Mouse (Mus musculus) midbrain, embryonic 15.5 days (tissue): ENCODE data around the gene Pbx3. TPM values are rescaled to one million over a fixed set of nuclear protein-coding genes. Genes with fewer than 3 reads are reported as not detected.

Source experiments
- ATAC-seq: fragments of 200-750 bp; cut with Nextera tagmentation; replicated peaks from 2 replicates; pipeline ENCODE4 v1.8.0; 2017; ENCODE audit warnings: moderate TSS enrichment
- H3K27ac ChIP-seq: fragments of 300-500 bp; sonication (generic); 2 replicates; pipeline ENCODE4 v1.5.1; 2015; ENCODE audit warnings: mild to moderate bottlenecking, inconsistent platforms
- H3K27me3 ChIP-seq: fragments of 300-500 bp; sonication (generic); replicated peaks from 2 replicates; pipeline ENCODE4 v1.6.1; 2015; ENCODE audit warnings: inconsistent platforms
- H3K36me3 ChIP-seq: fragments of 300-500 bp; sonication (generic); replicated peaks from 2 replicates; pipeline ENCODE4 v1.6.1; 2015; ENCODE audit warnings: inconsistent platforms
- H3K4me1 ChIP-seq: fragments of 300-500 bp; sonication (generic); 2 replicates; pipeline ENCODE4 v1.6.1; 2015; ENCODE audit warnings: inconsistent platforms
- H3K4me2 ChIP-seq: fragments of 300-500 bp; sonication (generic); 2 replicates; pipeline ENCODE4 v1.6.1; 2015; ENCODE audit warnings: inconsistent platforms, mild to moderate bottlenecking, moderate library complexity
- H3K4me3 ChIP-seq: fragments of 300-500 bp; sonication (generic); 2 replicates; pipeline ENCODE4 v1.5.1; 2015; ENCODE audit warnings: mild to moderate bottlenecking, inconsistent platforms
- H3K9ac ChIP-seq: fragments of 300-500 bp; sonication (generic); 2 replicates; pipeline ENCODE4 v1.6.1; 2015; ENCODE audit warnings: mild to moderate bottlenecking, inconsistent platforms
- H3K9me3 ChIP-seq: fragments of 300-500 bp; sonication (generic); 2 replicates; pipeline ENCODE4 v1.6.1; 2016; ENCODE audit warnings: inconsistent platforms
- WGBS: fragments of 180-500 bp; shearing (Covaris S2); methylation state at CpG from one replicate; pipeline ENCODE4 v1.1.7; 2015; ENCODE audit warnings: mixed read lengths; 5-methylcytosine and 5-hydroxymethylcytosine counted together
- polyA plus RNA-seq: library from polyadenylated mRNA; unstranded; fragments of >200 nt; fragmentation: Nextera tagmentation; extraction: Ambion mirVana; gene quantifications from 2 replicates; pipeline ENCODE4 v1.2.1, GENCODE M21; 2015

Gene Pbx3
- polyA plus RNA-seq, 1 experiment from 2014 or later: 106 TPM

DNA sequence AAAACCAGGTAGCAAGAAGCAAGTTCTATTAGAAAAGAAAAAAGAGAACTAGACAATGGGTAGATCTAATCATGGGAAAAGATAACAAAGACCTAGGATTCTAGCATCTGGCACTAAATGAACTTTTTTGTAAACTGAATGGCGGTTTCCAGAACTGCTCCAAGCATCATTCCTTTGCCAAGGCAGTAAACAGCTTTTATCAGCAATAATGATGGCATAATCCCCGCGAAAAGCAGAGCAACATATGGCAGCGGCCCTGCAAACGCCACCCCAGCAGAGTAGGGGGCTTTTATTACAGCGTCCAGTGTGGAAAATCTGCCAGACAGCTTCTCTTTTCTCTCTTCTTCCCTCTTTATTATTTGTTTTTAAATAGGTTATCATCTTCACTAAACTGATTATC is 93.2 kb downstream of the Pbx3 start:
- H3K4me1 ChIP-seq: peaks cover 31% of the 10 kb centered on the region
- H3K27me3 ChIP-seq: no peaks in the 10 kb centered on the region
- H3K36me3 ChIP-seq: no peaks in the 10 kb centered on the region
- peak overlapping the region; percentile 42 for H3K27ac ChIP-seq
- peak overlapping the region; percentile 26 for H3K4me2 ChIP-seq
- no peak overlapping the region for H3K9ac ChIP-seq
- no peaks in the 10 kb centered on the region for H3K9me3 ChIP-seq
- 9% methylated on average over 6 of the region's 6 CpGs for WGBS
- ATAC-seq: 0 out of 2 replicates have a peak, but pooled peaks have one; percentile 45
- H3K4me3 ChIP-seq: no peak overlapping the region

DNA sequence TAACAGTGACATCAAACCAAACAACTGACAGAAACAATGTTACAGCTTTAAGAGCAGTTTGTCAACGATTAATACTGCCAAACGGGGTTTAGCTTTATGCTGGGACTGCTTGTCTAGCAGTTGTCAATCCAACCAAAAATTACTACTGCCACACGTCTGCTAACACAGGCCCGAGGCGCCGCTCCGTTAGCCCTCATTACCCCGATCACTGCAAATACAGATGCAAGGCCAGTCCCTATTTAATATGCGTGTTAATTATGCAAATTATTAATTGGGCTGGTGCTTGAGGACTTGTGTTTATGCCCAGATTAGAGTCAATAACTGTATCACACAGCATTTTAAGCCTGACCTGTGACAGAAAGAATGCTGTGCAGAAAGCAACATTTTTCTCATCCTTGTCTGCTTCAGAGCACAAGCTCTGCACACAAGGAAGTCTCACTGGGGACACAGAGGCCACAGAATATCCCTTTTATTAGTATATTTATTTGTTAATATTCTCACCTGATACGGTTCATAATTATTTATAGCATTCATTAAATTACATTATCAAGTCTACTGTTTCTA is 97.2 kb downstream of the Pbx3 start:
- 44% methylated on average over 10 of the region's 10 CpGs for whole genome bisulfite sequencing
- H3K27me3 ChIP-seq: no peaks in the 10 kb centered on the region
- no peak overlapping the region for H3K27ac ChIP-seq
- no peaks in the 10 kb centered on the region for H3K9me3 ChIP-seq
- peaks cover 21% of the 10 kb centered on the region for H3K4me1 ChIP-seq
- ATAC-seq: 0 out of 2 replicates have a peak, but pooled peaks have one; percentile 33
- no peaks in the 10 kb centered on the region for H3K36me3 ChIP-seq
- no peak overlapping the region for H3K9ac ChIP-seq
- no peak overlapping the region for H3K4me3 ChIP-seq
- H3K4me2 ChIP-seq: no peak overlapping the region

- ATAC-seq: no peak
- Histone ChIP-seq H3K9me3 (no peaks in the 10 kb centered on the region), H3K4me1 (peaks cover 17% of the 10 kb centered on the region), H3K4me3 (no peak overlapping the region), H3K9ac (no peak overlapping the region), H3K27me3 (no peaks in the 10 kb centered on the region), H3K27ac (no peak overlapping the region), H3K4me2 (no peak overlapping the region), H3K36me3 (no peaks in the 10 kb centered on the region)
These were observed 110.9 kb downstream of the Pbx3 start for GRCm38 (mm10) chr2:34262046-34262445.

DNA sequence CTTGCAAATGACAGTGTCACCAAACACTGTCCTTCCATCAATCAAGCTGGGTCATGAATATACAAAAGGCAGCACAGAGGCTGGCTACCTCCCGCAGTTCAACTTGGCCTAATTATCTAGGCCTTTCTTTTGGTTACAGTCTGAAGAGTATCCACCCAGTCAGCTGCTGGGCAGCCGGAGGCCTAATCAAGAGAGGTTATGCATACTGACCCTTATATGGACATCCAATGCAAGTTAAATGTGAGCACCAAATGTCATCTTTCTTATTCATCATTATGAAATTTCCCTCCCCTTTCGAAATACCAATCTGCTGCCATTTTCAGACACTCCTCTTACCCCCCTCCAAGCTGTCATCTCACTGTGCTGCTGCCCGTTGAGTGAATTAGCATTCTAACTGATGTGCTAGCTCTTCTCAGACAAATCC is 112.3 kb downstream of the Pbx3 start:
- Histone ChIP-seq H3K36me3 (no peaks in the 10 kb centered on the region), H3K9ac (no peak overlapping the region), H3K4me1 (peaks cover 23% of the 10 kb centered on the region), H3K27ac (peak overlapping the region; percentile 57), H3K4me2 (no peak overlapping the region), H3K27me3 (no peaks in the 10 kb centered on the region), H3K4me3 (no peak overlapping the region), H3K9me3 (no peaks in the 10 kb centered on the region)
- no peak; the same call in 1 of the 2 replicates for ATAC-seq
- 14% methylated on average over 4 of the region's 4 CpGs for WGBS

DNA sequence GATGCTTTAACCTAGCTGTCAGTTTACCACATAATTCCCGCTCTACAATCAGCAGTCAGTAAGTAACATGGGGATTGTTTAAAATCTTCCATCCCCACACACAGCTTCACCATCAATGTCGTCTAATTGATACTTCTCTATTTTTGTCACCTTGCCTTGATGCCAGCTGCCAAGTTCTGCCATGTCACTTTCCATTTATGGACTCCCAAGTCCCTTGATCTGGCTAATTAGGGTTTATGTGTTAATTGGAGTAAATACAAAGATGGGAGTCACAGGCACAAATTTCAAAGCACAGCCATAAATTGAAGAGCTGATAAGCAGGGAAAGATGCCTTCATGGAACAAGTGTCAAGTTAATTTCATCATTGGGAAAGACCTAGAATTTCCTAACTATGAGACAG is 114.7 kb downstream of the Pbx3 start:
- H3K4me2 ChIP-seq: no peak overlapping the region
- H3K27ac ChIP-seq: no peak overlapping the region
- H3K9ac ChIP-seq: no peak overlapping the region
- H3K36me3 ChIP-seq: no peaks in the 10 kb centered on the region
- H3K9me3 ChIP-seq: no peaks in the 10 kb centered on the region
- no peak overlapping the region for H3K4me3 ChIP-seq
- no peak for ATAC-seq
- 56% methylated on average over 2 of the region's 2 CpGs for WGBS
- H3K4me1 ChIP-seq: peaks cover 25% of the 10 kb centered on the region
- H3K27me3 ChIP-seq: no peaks in the 10 kb centered on the region

- ATAC-seq: no peak
- H3K4me2 ChIP-seq: no peak overlapping the region
- 80% methylated on average over 2 of the region's 2 CpGs for WGBS
- H3K9me3 ChIP-seq: no peaks in the 10 kb centered on the region
- H3K27ac ChIP-seq: no peak overlapping the region
- H3K4me1 ChIP-seq: peaks cover 29% of the 10 kb centered on the region
- H3K9ac ChIP-seq: no peak overlapping the region
- H3K4me3 ChIP-seq: no peak overlapping the region
- no peaks in the 10 kb centered on the region for H3K27me3 ChIP-seq
- H3K36me3 ChIP-seq: no peaks in the 10 kb centered on the region
These were observed 115.3 kb downstream of the Pbx3 start for GRCm38 (mm10) chr2:34257611-34258010.

GRCm38 (mm10) chr2:34256000-34256553 is 116.9 kb downstream of the Pbx3 start:
- no peak overlapping the region for H3K4me3 ChIP-seq
- WGBS: 65% methylated on average over 6 of the region's 6 CpGs
- H3K27me3 ChIP-seq: no peaks in the 10 kb centered on the region

DNA sequence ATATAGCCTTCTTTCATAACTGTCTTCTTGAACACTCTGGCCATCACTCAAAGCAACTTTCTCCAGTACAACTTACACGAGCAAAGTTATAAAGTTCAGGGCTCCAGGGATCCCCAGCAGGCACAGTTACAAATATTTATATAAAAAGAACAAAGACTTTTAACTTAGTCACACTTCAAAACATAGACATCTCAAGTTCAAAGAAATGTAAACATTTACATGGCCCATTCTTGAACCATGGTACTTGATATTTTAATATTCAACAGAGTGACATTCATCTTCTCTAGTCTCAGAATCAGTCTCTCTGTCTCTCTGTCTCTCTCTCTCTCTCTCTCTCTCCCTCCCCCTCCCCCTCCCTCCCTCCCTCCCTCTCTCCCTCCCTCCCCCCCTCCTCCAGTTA is 119.3 kb downstream of the Pbx3 start:
- no peak overlapping the region for H3K4me3 ChIP-seq
- H3K4me1 ChIP-seq: peaks cover 41% of the 10 kb centered on the region
- H3K9me3 ChIP-seq: no peaks in the 10 kb centered on the region
- 45% methylated on average over 1 of the region's 1 CpGs for WGBS
- H3K27ac ChIP-seq: no peak overlapping the region
- H3K27me3 ChIP-seq: no peaks in the 10 kb centered on the region
- no peak for ATAC-seq
- no peaks in the 10 kb centered on the region for H3K36me3 ChIP-seq
- no peak overlapping the region for H3K9ac ChIP-seq
- H3K4me2 ChIP-seq: no peak overlapping the region

More at GRCm38 (mm10) chr2:34256000-34256553, 116.9 kb downstream of the Pbx3 start:
- Histone ChIP-seq H3K4me2 (no peak overlapping the region), H3K27ac (no peak overlapping the region), H3K36me3 (no peaks in the 10 kb centered on the region), H3K9me3 (no peaks in the 10 kb centered on the region), H3K9ac (no peak overlapping the region), H3K4me1 (peaks cover 32% of the 10 kb centered on the region)
- ATAC-seq: no peak

GRCm38 (mm10) chr2:34253111-34253510 is 119.8 kb downstream of the Pbx3 start:
- ATAC-seq: no peak
- H3K4me2 ChIP-seq: no peak overlapping the region
- no peaks in the 10 kb centered on the region for H3K36me3 ChIP-seq
- WGBS: 32% methylated on average over 1 of the region's 1 CpGs
- H3K9me3 ChIP-seq: no peaks in the 10 kb centered on the region
- 0 out of 2 replicates have a peak overlapping the region, but pooled peaks have one; percentile 20 for H3K27ac ChIP-seq
- H3K4me1 ChIP-seq: peaks cover 44% of the 10 kb centered on the region
- no peak overlapping the region for H3K4me3 ChIP-seq
- no peak overlapping the region for H3K9ac ChIP-seq
- H3K27me3 ChIP-seq: no peaks in the 10 kb centered on the region

DNA sequence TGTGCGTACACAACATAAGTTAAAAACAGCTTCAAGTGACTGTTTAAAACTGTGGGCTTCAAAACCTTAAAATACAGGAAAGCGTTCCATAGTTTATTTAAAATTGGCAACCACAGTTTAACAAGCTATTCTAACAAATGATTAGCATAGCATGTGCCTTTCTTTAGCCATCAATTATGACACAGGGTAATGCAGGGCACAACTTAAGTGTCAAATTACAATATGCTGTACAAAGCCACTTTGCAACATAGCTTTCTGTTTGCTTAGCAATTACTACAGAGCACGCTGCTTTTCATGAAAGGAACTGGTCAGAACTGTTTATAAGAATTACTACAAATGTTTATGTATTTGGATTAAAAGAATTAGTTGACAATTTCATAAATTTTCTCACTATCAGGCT is 120.7 kb downstream of the Pbx3 start:
- no peak overlapping the region for H3K27ac ChIP-seq
- H3K27me3 ChIP-seq: no peaks in the 10 kb centered on the region
- no peak overlapping the region for H3K4me2 ChIP-seq
- no peak overlapping the region for H3K4me3 ChIP-seq
- H3K4me1 ChIP-seq: peaks cover 40% of the 10 kb centered on the region
- no peak overlapping the region for H3K9ac ChIP-seq
- H3K36me3 ChIP-seq: no peaks in the 10 kb centered on the region
- H3K9me3 ChIP-seq: no peaks in the 10 kb centered on the region
- WGBS: 59% methylated on average over 3 of the region's 3 CpGs
- no peak for ATAC-seq

DNA sequence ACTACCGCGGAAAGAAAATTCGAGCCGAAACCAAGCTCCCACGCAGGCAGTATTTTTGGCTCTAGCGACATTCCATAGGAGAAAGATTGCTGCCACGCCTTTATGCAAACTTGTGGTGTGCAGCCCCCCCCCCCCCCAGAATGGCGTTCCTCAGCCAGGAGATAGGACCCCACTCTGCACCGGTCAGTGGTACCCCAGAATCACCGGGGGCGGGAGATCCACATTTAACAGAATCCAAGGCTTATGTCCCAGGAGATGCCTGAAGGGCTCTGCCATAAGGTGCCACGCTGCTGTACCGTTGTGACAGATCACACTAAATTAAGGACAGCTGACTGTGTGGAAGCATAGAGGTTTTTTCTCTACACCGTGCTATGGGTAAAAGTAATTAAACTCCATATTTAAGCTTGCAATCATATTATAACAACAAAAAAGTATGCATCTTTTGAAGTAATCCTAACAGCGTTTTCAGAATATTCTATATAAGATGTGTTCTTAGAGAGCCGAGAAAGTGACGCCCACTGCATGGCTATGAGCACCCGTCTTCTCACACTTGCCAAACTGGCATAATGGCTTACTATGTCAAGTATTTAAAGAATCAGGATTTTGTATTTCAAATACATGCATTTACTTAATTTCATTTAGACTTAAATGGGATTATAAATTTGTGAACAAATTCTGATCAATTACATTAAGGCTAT is 122.8 kb downstream of the Pbx3 start:
- ATAC-seq: peak; percentile 70
- Histone ChIP-seq H3K4me3 (peak overlapping the region; percentile 45), H3K9ac (peak overlapping the region; percentile 63), H3K27me3 (no peaks in the 10 kb centered on the region), H3K27ac (peak overlapping the region; percentile 86), H3K36me3 (no peaks in the 10 kb centered on the region), H3K4me2 (peak overlapping the region; percentile 74), H3K4me1 (peaks cover 45% of the 10 kb centered on the region), H3K9me3 (no peaks in the 10 kb centered on the region)
- WGBS: 2% methylated on average over 18 of the region's 18 CpGs

DNA sequence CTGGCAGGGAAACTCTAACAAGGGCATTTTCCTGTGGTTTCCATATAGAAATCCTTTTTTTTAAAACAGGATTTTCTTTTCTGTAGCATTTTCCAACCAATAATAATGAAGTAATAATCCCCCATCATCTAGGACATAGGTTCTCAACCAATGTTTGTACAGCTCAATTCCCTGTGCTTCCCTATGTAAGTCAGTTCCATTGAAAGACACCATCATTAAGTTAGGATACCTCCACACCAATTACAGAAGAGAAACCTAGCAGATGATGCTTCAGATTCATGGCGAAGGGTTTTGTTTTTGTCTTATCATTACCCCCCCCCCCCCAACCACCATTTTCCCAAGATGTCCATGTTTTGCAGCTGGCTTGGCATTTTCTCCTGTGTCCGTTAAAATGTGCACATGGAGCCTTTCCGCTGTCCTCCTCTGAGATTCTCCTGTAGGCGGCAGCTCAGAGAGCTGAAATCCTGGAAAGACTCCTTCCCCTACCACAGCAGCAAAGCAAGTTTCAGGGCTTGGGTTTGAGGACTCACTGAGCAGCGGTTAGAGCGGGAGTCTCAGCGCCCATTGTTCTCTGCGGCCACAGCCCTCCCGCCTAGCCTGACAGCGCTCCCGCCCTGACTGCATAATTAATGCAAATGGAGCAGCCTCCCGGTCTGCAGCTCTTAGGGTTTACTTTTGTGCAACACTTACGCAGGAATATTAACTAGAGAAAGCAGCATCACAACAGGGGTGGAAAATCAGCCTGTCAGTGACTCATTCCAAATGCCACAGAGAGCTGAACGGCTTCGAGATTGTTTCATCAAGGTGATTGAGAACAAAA is 123.6 kb downstream of the Pbx3 start:
- H3K4me1 ChIP-seq: peaks cover 45% of the 10 kb centered on the region
- peak overlapping the region; percentile 45 for H3K4me3 ChIP-seq
- H3K9me3 ChIP-seq: no peaks in the 10 kb centered on the region

More for the DNA sequence above, 123.6 kb downstream of the Pbx3 start:
- ATAC-seq: peak; percentile 94
- Histone ChIP-seq H3K27me3 (no peaks in the 10 kb centered on the region), H3K27ac (peak overlapping the region; percentile 86), H3K4me2 (peak overlapping the region; percentile 74), H3K36me3 (no peaks in the 10 kb centered on the region), H3K9ac (peak overlapping the region; percentile 63)
- under 1% methylated on average over 15 of the region's 15 CpGs for WGBS
